Mouse (Mus musculus): Measurements from ENCODE around the gene Traip.

Traip gene

DNA sequence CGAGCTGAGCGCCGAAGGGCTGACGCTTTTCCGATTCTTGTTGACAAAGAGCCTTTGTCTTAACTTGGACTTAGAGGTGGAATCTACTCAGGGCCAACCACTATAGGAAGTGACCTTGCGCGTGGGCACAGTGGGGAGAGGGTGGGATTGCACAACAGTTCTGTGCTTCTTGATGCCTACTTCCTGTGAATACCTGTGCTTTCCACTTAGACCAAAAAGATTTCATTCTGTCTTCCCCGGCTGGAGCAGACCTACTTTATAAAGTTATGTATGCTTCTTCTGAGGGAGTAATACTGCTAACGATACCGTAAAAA lies at the start of gene Traip:
Traip (plus strand) TSS at position 215 of the 314 bp plus-strand sequence.
- no peak for DNase-seq (ENCODE audit: low spot score)

GRCm38 (mm10) chr9:107900840-107901626 lies 48.9 kb upstream of the Traip start:
- DNase-seq (ENCODE audit: low spot score), result peak; percentile 91

GRCm38 (mm10) chr9:107901627-107901914 lies 48.4 kb upstream of the Traip start:
- no peak for DNase-seq (ENCODE audit: low spot score)

DNA sequence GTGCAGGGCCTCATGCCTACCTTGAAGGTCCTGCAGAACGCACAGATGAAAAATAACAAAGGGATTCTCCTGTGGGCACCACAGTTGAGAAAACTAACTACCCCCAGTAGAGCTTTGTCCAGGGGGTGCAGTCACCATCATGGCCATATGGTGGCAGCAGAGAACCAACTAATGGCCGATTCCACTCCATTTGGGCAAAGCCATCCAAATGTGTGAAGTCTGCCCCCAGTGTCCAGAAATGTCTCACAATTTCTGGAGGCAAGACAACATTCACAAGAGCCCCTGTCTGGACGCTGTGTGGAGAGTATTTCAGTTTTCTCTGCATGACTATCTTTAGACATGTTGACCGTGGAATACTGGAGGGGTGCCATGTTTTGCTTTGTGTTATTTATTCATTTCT lies 45.2 kb upstream of the Traip start:
- peak; percentile 94 for DNase-seq (ENCODE audit: low spot score)

GRCm38 (mm10) chr9:107906252-107906966 lies 43.5 kb upstream of the Traip start, which contains the start of gene Mst1r:
Gene Mst1r, plus strand, starts transcription at chr9:107906873.
- DNase-seq (ENCODE audit: low spot score), result peak; percentile 75

GRCm38 (mm10) chr9:107906967-107907800 lies 42.8 kb upstream of the Traip start:
- DNase-seq (ENCODE audit: low spot score), result no peak

GRCm38 (mm10) chr9:107907801-107908120 lies 42.2 kb upstream of the Traip start:
- no peak for DNase-seq (ENCODE audit: low spot score)

DNA sequence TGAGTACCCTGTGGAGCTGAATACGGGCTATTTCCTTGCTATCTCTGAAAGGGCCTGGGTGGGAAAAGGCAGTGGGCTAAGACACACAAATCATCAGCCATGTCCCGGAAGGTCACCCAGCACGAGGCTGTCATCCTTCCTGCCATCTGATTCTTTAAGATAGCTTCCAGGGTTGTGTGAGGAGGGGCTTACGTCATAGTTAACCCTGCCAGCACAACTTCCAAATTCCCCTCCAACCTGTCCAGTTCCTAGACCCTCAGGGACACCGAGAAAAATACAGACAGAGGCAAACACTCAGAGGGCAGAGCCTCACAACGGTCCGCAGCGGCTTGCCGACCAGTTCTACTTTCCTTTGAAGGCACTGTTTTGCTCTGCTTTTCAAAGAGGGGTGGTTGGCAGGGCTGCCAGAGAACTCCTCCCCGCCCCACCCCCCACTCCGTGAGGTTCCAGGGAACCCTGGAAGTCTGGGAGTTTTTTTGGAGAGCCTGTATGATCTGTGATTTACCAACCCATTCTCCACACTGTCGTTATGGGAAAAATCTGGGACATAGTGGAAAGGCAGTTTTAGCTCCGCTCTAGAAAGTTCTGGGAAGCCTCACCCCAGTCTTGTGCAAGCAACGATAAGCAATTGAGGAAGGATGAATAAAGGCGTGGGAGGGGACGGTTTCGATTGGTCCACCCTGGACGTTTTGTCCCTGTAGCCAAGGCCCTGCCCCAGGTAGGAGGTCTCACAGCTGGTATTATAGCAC lies 41.4 kb upstream of the Traip start:
- no peak for DNase-seq (ENCODE audit: low spot score)

- no peak for DNase-seq (ENCODE audit: low spot score)
Observed at GRCm38 (mm10) chr9:107910025-107910769, 39.7 kb upstream of the Traip start.

GRCm38 (mm10) chr9:107914764-107915420 lies 35.0 kb upstream of the Traip start:
- no peak for DNase-seq (ENCODE audit: low spot score)

DNA sequence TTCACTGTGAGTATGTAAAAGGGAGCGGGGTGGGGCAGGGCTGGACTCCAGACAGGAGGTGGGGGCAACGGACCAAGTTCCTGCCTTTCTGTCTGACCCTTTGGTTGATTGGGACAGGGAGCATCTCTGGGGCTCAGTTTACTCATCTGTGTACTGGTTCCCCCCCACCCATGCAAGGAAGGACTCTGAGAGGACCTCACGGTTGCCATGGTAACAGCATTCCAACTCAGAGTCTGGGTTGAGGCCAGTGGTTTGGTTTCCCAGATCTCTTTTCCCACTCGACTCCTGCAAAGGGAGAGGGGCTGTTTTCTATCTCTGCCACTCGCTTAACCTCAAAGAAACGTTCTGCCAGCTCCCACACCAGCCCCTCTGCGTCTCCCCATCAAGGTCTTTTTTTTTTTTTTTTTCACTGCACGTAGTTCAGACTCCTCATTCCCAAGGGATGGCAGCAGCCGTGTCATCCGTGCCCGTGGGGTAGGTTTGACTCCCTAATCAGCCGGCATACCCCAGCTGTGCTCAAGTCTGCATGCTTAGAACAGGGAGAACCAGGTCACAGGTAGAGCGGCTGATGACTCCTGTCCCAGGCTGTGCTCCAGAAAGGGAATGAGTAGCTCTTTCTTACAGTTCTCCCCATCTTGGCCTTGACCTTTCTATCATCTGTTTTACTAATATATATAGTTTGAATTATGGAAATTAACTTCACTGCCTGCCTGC lies 31.9 kb upstream of the Traip start:
- peak; percentile 78 for DNase-seq (ENCODE audit: low spot score)

- no peak for DNase-seq (ENCODE audit: low spot score)
Observed at GRCm38 (mm10) chr9:107918884-107919283, 31.1 kb upstream of the Traip start.

GRCm38 (mm10) chr9:107919441-107919840 lies 30.5 kb upstream of the Traip start:
- DNase-seq (ENCODE audit: low spot score), result no peak

DNA sequence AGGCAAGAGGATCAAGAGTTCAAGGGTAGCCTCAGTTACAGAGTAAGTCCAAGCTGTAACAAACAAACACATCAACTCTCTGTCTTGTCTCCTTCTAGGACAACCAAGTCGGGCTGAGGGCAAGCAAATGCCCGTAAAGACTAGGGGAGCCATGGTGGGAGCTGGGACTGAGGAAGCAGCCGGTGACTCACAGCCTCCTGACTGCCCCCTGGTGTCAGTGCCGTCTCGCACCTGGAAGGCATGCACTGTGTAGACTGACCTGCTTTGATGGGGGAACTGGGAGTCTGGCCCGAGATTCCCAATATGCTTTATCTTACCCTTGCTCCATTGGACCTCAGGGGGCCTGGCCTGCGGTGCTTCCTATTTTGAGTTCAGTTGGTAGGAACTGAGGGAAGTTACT lies 26.9 kb upstream of the Traip start:
- DNase-seq (ENCODE audit: low spot score), result peak; percentile 68

DNA sequence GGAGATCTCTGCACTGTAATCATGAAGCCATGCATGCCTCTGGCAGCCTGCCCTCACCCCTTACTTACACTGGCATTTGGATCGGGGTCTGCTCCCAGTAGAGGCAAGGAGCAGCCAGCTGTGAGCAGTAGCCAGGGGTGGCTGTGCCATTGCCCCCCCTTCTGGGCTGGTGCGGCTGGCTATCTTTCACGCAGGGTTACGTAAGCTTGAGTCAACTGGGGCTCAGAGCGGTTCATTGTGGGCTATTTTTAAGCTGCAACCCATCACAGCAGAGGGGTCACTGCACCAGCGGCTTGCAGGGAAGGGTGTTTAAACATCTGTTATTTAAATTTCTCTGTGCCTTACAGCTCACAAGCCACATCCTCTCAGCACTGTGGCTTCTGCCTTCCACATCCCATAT lies 26.0 kb upstream of the Traip start:
- no peak for DNase-seq (ENCODE audit: low spot score)

- DNase-seq (ENCODE audit: low spot score), result no peak
Observed at GRCm38 (mm10) chr9:107925251-107925650, 24.7 kb upstream of the Traip start.

GRCm38 (mm10) chr9:107926920-107927420 lies 23.0 kb upstream of the Traip start:
- no peak for DNase-seq (ENCODE audit: low spot score)

DNA sequence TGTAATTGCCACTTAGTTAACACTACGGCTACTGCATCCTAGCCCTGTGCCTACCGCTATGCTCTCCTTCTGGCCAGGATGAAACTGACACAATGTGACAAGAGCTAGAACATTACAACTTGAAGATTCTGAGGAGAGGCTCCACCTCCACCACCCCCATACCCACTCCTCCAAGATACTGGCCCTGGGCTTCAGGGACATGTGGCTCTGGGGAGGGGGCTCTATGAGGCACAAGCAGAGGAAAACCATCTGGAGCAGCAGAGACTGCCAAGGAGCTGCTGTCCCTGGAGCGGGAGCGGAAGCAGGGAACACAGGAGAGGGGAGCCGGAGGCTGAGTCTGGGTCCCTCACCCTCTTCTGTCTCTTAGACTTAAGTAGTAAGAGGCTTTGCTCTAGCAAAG lies 22.2 kb upstream of the Traip start:
- no peak for DNase-seq (ENCODE audit: low spot score)

DNA sequence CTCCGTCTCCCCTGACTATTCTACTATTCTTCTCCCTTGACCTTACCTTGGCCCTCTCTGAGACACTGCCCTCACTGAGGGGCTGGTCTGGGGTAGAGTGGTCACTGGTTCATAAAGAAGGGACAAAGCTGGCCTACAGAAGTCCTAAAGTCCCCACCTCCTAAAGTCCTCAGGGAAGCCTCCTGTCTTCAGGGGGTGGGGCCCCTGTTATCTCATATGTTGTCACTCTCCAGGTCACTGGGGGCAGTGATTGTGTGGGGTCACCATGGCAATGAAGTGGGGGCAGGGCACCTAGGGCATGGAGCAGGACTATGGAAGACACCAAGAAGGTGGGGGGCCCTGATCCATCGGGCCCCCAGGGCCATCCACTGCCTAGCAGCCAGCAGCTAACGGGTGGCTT lies 21.8 kb upstream of the Traip start, which contains the start of gene Actl11:
Actl11 (plus strand) TSS at position 301 of the 400 bp plus-strand sequence.
- no peak for DNase-seq (ENCODE audit: low spot score)

GRCm38 (mm10) chr9:107932221-107932620 lies 17.7 kb upstream of the Traip start:
- DNase-seq (ENCODE audit: low spot score), result no peak

Measured in embryo, embryonic 10 days (tissue).